Mouse (Mus musculus) liver, adult 2 months (tissue): ENCODE data around the gene Wfdc11.

Source experiments
- CTCF ChIP-seq: fragments of 200-500 bp; IDR thresholded peaks from 2 replicates; pipeline ENCODE4 v1.5.1; 2011; ENCODE audit warnings: low read depth, low read length, control low read depth
- POLR2A ChIP-seq: fragments of 200-500 bp; IDR thresholded peaks from 2 replicates; pipeline ENCODE4 v1.6.1; 2011; ENCODE audit warnings: low read length, control low read depth; ENCODE audit not compliant: insufficient read depth; ENCODE audit errors: extremely low read depth

DNA sequence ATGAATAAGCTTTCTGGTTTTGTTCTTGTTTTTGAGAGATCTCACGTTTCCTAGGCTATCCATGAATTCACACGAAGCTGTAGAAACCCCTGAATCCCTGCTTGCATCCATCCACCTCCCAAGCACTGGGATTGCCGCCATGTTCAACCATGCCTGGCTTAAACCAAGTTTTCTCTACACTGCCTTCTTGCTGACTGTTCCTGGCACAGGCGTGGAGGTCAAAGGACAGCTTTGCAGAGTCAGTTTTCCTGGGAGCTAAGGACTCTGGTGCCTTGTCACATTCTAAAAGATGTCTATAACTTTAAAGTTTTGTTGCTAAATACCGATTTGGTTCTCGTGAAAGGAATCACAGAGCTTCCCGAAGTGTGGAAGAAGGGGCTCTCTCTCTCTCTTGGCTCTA is 9.0 kb downstream of the Wfdc11 start:
- TF ChIP-seq CTCF (no peak), POLR2A (no peak)
